Mouse (Mus musculus) myocyte (in vitro differentiated cells): ENCODE data around the gene Tmprss11b. TPM values are rescaled to one million over a fixed set of nuclear protein-coding genes. Genes with fewer than 3 reads are reported as not detected.

Experiments
- H3K27me3 ChIP-seq: one replicate; pipeline ENCODE4 v1.6.1; 2011; ENCODE audit not compliant: control insufficient read depth, insufficient read depth, insufficient read length
- H3K36me3 ChIP-seq: one replicate; pipeline ENCODE4 v1.6.1; 2011; ENCODE audit not compliant: control insufficient read depth, insufficient read depth
- H3K4me2 ChIP-seq: one replicate; pipeline ENCODE4 v1.6.1; 2011; ENCODE audit warnings: low read depth, control low read depth
- H3K4me3 ChIP-seq: one replicate; pipeline ENCODE4 v1.5.1; 2011; ENCODE audit warnings: mild to moderate bottlenecking, control low read depth, moderate library complexity
- H3K79me2 ChIP-seq: one replicate; pipeline ENCODE4 v1.6.1; 2011; ENCODE audit not compliant: control insufficient read depth, insufficient read depth
- H3ac ChIP-seq: one replicate; pipeline ENCODE4 v1.6.1; 2011; ENCODE audit not compliant: control insufficient read depth, insufficient read length
- CEBPB ChIP-seq: IDR thresholded peaks from 2 replicates; pipeline ENCODE4 v1.6.1; 2011; ENCODE audit warnings: mild to moderate bottlenecking, moderate library complexity; ENCODE audit not compliant: poor library complexity, insufficient read depth, severe bottlenecking
- E2F4 ChIP-seq: IDR thresholded peaks from one replicate; pipeline ENCODE4 v1.6.1; 2011; ENCODE audit warnings: mild to moderate bottlenecking, control low read depth, moderate library complexity; ENCODE audit not compliant: insufficient read depth
- MAX ChIP-seq: IDR thresholded peaks from one replicate; pipeline ENCODE4 v1.6.1; 2011; ENCODE audit warnings: low read depth, mild to moderate bottlenecking, control low read depth
- MYOD1 ChIP-seq, 3 experiments: IDR thresholded peaks; one replicate each; pipeline ENCODE4 v1.6.1; 2011; ENCODE audit warnings: control low read depth in 2 of 3, low read depth in 2 of 3, mild to moderate bottlenecking in 2 of 3, moderate library complexity in 1 of 3; ENCODE audit not compliant: insufficient read length in 2 of 3, control insufficient read depth in 1 of 3
- MYOG ChIP-seq, 3 experiments: IDR thresholded peaks; one replicate each; pipeline ENCODE4 v1.6.1; 2011; ENCODE audit warnings: control low read depth in 2 of 3, low read depth in 2 of 3, mild to moderate bottlenecking in 2 of 3; ENCODE audit not compliant: insufficient read length in 2 of 3, control insufficient read depth in 1 of 3, insufficient read depth in 1 of 3
- POLR2A ChIP-seq: IDR thresholded peaks from one replicate; pipeline ENCODE4 v1.6.1; 2011; ENCODE audit warnings: low read depth, mild to moderate bottlenecking, control low read depth, moderate library complexity; ENCODE audit not compliant: insufficient read length
- POLR2AphosphoS2 ChIP-seq: IDR thresholded peaks from one replicate; pipeline ENCODE4 v1.6.1; 2011; ENCODE audit warnings: low read depth, control low read depth; ENCODE audit not compliant: insufficient read length
- REST ChIP-seq: IDR thresholded peaks from one replicate; pipeline ENCODE4 v1.6.1; 2011; ENCODE audit warnings: mild to moderate bottlenecking, control low read depth, moderate library complexity; ENCODE audit not compliant: insufficient read depth, insufficient read length
- SRF ChIP-seq: IDR thresholded peaks from one replicate; pipeline ENCODE4 v1.6.1; 2011; ENCODE audit warnings: low read depth; ENCODE audit not compliant: control insufficient read depth, insufficient read length
- TCF12 ChIP-seq: IDR thresholded peaks from one replicate; pipeline ENCODE4 v1.6.1; 2011; ENCODE audit warnings: mild to moderate bottlenecking, control low read depth; ENCODE audit not compliant: poor library complexity, insufficient read depth, severe bottlenecking
- TCF3 ChIP-seq: IDR thresholded peaks from one replicate; pipeline ENCODE4 v1.6.1; 2011; ENCODE audit warnings: low read depth, control low read depth; ENCODE audit not compliant: insufficient read length
- USF1 ChIP-seq: IDR thresholded peaks from one replicate; pipeline ENCODE4 v1.6.1; 2011; ENCODE audit warnings: low read depth, mild to moderate bottlenecking, control low read depth, moderate library complexity
- polyA plus RNA-seq: library from polyadenylated mRNA; unstranded; fragments of >200 nt; fragmentation: generic; extraction: Trizol; gene quantifications from one replicate; pipeline ENCODE4 v1.2.1, GENCODE M21; 2012; ENCODE audit warnings: missing spikeins

The Tmprss11b gene
- 0.02 TPM for polyA plus RNA-seq

GRCm38 (mm10) chr5:86676262-86676661 lies at the start of gene Tmprss11b:
Tmprss11b (minus strand) TSS chr5:86676362.
- Histone ChIP-seq H3ac (no peak within 1 kb of the TSS), H3K4me3 (no peak within 1 kb of the TSS), H3K27me3 (no peaks in the 10 kb centered on the region), H3K4me2 (no peak within 1 kb of the TSS), H3K36me3 (no peaks in the 10 kb centered on the region), H3K79me2 (no peaks in the 10 kb centered on the region)
- TF ChIP-seq REST (no peak), SRF (no peak), TCF3 (no peak), E2F4 (no peak), TCF12 (no peak), POLR2A (no peak), MYOG (IDR thresholded peaks at IDR 0.05; ENCODE audit: control insufficient read depth in 1 of 3, insufficient read depth in 1 of 3, insufficient read length in 2 of 3, low read depth in 2 of 3) (no peak), MYOD1 (IDR thresholded peaks at IDR 0.05; ENCODE audit: control insufficient read depth in 1 of 3, insufficient read length in 2 of 3, low read depth in 2 of 3) (no peak), CEBPB (no peak), MAX (no peak), POLR2AphosphoS2 (no peak), USF1 (no peak)

- Histone ChIP-seq H3K79me2 (no peaks in the 10 kb centered on the region), H3ac (no peak overlapping the region), H3K4me2 (no peak overlapping the region), H3K27me3 (no peaks in the 10 kb centered on the region), H3K36me3 (no peaks in the 10 kb centered on the region), H3K4me3 (no peak overlapping the region)
- TF ChIP-seq MAX (no peak), E2F4 (no peak), MYOD1 (IDR thresholded peaks at IDR 0.05; ENCODE audit: control insufficient read depth in 1 of 3, insufficient read length in 2 of 3, low read depth in 2 of 3) (no peak), MYOG (IDR thresholded peaks at IDR 0.05; ENCODE audit: control insufficient read depth in 1 of 3, insufficient read depth in 1 of 3, insufficient read length in 2 of 3, low read depth in 2 of 3) (no peak)
These were observed 48.9 kb upstream of the Tmprss11b start for GRCm38 (mm10) chr5:86725021-86725420.

GRCm38 (mm10) chr5:86722820-86723460 lies 46.8 kb upstream of the Tmprss11b start:
- Histone ChIP-seq H3K4me3 (no peak overlapping the region), H3K27me3 (no peaks in the 10 kb centered on the region), H3K79me2 (no peaks in the 10 kb centered on the region), H3K4me2 (no peak overlapping the region), H3ac (no peak overlapping the region), H3K36me3 (no peaks in the 10 kb centered on the region)
- no peak for TF ChIP-seq TCF3
- TF ChIP-seq E2F4 = no peak
- no peak for TF ChIP-seq POLR2AphosphoS2
- TF ChIP-seq USF1 = no peak
- no peak for TF ChIP-seq MAX
- TF ChIP-seq CEBPB = no peak
- no peak for TF ChIP-seq TCF12
- TF ChIP-seq MYOD1 (IDR thresholded peaks at IDR 0.05; ENCODE audit: control insufficient read depth in 1 of 3, insufficient read length in 2 of 3, low read depth in 2 of 3) = no peak
- no peak for TF ChIP-seq SRF
- no peak for TF ChIP-seq MYOG (IDR thresholded peaks at IDR 0.05; ENCODE audit: control insufficient read depth in 1 of 3, insufficient read depth in 1 of 3, insufficient read length in 2 of 3, low read depth in 2 of 3)
- no peak for TF ChIP-seq POLR2A
- no peak for TF ChIP-seq REST

GRCm38 (mm10) chr5:86714967-86715366 lies 38.8 kb upstream of the Tmprss11b start:
- Histone ChIP-seq H3K4me3 (no peak overlapping the region), H3K4me2 (no peak overlapping the region), H3K36me3 (no peaks in the 10 kb centered on the region), H3K27me3 (no peaks in the 10 kb centered on the region), H3ac (no peak overlapping the region), H3K79me2 (no peaks in the 10 kb centered on the region)
- no peak for TF ChIP-seq USF1
- TF ChIP-seq CEBPB = no peak

GRCm38 (mm10) chr5:86704923-86705322 lies 28.8 kb upstream of the Tmprss11b start:
- Histone ChIP-seq H3K79me2 (no peaks in the 10 kb centered on the region), H3K4me2 (no peak overlapping the region), H3K27me3 (no peaks in the 10 kb centered on the region), H3K4me3 (no peak overlapping the region), H3ac (no peak overlapping the region), H3K36me3 (no peaks in the 10 kb centered on the region)
- TF ChIP-seq CEBPB (no peak), POLR2AphosphoS2 (no peak), SRF (no peak), TCF12 (no peak), MYOD1 (IDR thresholded peaks at IDR 0.05; ENCODE audit: control insufficient read depth in 1 of 3, insufficient read length in 2 of 3, low read depth in 2 of 3) (no peak), MYOG (IDR thresholded peaks at IDR 0.05; ENCODE audit: control insufficient read depth in 1 of 3, insufficient read depth in 1 of 3, insufficient read length in 2 of 3, low read depth in 2 of 3) (no peak), POLR2A (no peak), MAX (no peak)
